Mouse (Mus musculus) ES-CJ7 (cell line): ENCODE measurements around the gene 1700088E04Rik.

Experiments used
- DNase-seq: peaks from one replicate; pipeline ENCODE4 v3.0.0; 2011; ENCODE audit warnings: low read depth, low spot score

The 1700088E04Rik gene

GRCm38 (mm10) chr15:79131442-79131841, 9.6 kb downstream of the 1700088E04Rik start:
- DNase-seq = no peak

- no peak for DNase-seq
Observed at GRCm38 (mm10) chr15:79130782-79131181, 10.3 kb downstream of the 1700088E04Rik start.

GRCm38 (mm10) chr15:79129311-79129710, 11.7 kb downstream of the 1700088E04Rik start:
- DNase-seq = no peak

- DNase-seq = peak; percentile 75
Observed at GRCm38 (mm10) chr15:79128208-79128607, 12.8 kb downstream of the 1700088E04Rik start.

- no peak for DNase-seq
Observed at GRCm38 (mm10) chr15:79127101-79127500, 14.0 kb downstream of the 1700088E04Rik start.

GRCm38 (mm10) chr15:79126217-79126932, 14.7 kb downstream of the 1700088E04Rik start:
- DNase-seq = peak; percentile 89

GRCm38 (mm10) chr15:79124331-79124875, 16.6 kb downstream of the 1700088E04Rik start:
- no peak for DNase-seq

- no peak for DNase-seq
Observed at GRCm38 (mm10) chr15:79123751-79124150, 17.3 kb downstream of the 1700088E04Rik start.

- no peak for DNase-seq
Observed at GRCm38 (mm10) chr15:79122546-79122945, 18.5 kb downstream of the 1700088E04Rik start.

GRCm38 (mm10) chr15:79122119-79122518, 18.9 kb downstream of the 1700088E04Rik start:
- no peak for DNase-seq

GRCm38 (mm10) chr15:79119491-79119890, 21.6 kb downstream of the 1700088E04Rik start:
- DNase-seq = no peak

GRCm38 (mm10) chr15:79115276-79115675, 25.8 kb downstream of the 1700088E04Rik start:
- DNase-seq = no peak

- no peak for DNase-seq
Observed at GRCm38 (mm10) chr15:79111774-79112173, 29.3 kb downstream of the 1700088E04Rik start.

- DNase-seq = no peak
Observed at GRCm38 (mm10) chr15:79110528-79110927, 30.5 kb downstream of the 1700088E04Rik start.

GRCm38 (mm10) chr15:79110031-79110430, 31.0 kb downstream of the 1700088E04Rik start:
- DNase-seq = no peak

- DNase-seq = no peak
Observed at GRCm38 (mm10) chr15:79109321-79109934, 31.6 kb downstream of the 1700088E04Rik start.

GRCm38 (mm10) chr15:79108421-79109320, 32.4 kb downstream of the 1700088E04Rik start, which contains the start of gene Micall1:
Micall1 (plus strand) TSS chr15:79108898.
- DNase-seq = peak; percentile 50

- no peak for DNase-seq
Observed at GRCm38 (mm10) chr15:79107966-79108365, 33.1 kb downstream of the 1700088E04Rik start.

GRCm38 (mm10) chr15:79105804-79106203, 35.2 kb downstream of the 1700088E04Rik start:
- DNase-seq = no peak

- no peak for DNase-seq
Observed at GRCm38 (mm10) chr15:79103264-79103663, 37.8 kb downstream of the 1700088E04Rik start.

- DNase-seq = no peak
Observed at GRCm38 (mm10) chr15:79101531-79101930, 39.5 kb downstream of the 1700088E04Rik start.

GRCm38 (mm10) chr15:79100391-79100790, 40.7 kb downstream of the 1700088E04Rik start:
- DNase-seq = no peak
